Mouse (Mus musculus): ENCODE results near the gene Gm27027.
A peak's percentile ranks its signal among the peaks of the same experiment; 100 is the strongest.

The Gm27027 gene

DNA sequence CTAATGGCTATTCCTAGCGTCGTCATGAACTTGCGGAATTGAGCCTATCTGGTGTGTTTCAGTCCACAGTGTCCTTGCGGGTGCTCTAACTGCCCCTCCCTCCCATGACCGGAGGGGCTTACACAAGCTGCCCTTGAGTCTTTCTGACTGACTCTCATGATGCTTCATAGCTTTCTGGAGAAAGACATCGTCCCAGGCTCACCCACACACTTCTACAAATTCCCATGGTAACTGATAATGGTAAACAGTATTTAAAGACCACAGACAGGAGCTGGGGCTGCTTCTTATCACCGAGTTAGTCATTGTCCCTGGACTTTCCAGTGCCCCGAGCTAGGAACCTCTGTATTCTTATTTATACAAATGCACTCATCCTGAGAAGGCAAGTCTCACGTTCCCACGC lies 67.3 kb downstream of the Gm27027 start:
- no peak for DNase-seq (ENCODE audit: low read depth, low spot score)

DNA sequence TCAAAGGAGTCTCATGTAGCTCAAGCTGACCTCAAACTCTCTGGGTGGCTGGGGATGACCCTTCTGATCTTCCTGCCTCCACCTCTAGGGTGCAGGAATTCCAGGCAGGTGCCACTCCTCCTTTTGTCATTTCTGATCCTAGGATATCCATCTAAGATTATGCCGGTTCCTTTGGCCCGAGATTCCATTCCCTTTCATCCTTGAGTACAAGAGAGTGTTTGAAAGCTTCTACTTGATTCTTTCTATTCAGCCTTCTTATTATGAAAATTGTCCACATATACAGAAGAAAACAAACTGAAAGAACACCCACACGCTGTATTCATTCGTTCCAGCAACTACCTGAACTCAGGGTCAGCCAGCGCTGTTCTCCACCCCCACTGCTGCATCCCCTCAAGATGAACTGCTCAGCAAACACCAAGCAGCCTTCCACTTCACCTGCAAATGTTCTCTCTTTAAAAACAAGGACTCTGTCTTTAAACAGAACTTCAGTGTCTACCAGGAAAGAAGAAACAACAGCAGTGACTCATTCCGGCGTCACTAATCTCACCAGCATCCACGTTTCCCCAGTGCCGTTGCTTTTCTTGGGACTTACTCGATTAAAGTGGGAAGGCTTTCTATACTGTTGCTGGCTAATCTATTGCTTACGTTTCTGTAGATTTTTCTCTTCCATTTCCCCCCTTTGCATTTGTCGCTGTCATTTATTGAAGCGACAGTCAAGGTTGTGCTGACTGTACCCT lies 68.3 kb downstream of the Gm27027 start:
- DNase-seq (ENCODE audit: low read depth, low spot score): peak; percentile 74

DNA sequence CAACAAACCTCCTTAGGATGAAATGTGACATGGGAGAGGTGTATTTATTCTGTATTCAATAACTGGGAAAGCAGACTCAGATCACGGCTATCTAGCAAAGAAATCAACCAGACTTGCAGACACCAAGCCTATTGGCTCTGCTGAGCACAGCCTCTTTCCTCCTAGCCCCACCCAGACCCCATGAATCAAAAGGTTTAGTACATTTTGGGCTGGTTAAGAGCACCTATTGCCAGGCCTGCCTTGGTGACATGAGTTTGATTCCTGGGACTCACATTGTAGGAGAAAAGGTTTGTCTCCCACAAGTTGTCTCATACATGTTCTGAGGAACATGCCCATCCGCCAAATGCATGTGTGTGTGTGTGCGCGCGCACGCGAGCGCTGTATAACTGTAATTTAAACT lies 70.0 kb downstream of the Gm27027 start:
- DNase-seq (ENCODE audit: low read depth, low spot score): no peak

DNA sequence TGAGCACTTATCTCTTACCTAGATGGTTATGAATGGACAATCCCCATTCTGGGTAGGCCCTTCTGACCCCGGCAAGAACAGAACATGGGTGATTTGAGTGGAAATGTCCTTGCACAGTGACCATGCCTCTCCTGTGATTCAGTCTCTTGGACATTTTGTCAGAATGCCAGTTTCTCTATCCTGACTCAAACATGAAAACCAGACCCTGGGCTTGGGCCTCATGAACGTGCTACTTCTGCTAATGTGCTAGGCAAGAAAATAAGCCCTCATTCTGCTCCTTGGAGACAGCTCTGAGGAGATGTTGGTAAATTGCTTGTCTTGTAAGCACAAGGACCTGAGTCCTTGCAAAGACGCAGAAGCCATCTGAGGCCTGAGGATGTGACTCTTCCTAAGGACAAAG lies 77.1 kb downstream of the Gm27027 start:
- DNase-seq (ENCODE audit: low read depth, low spot score): no peak

DNA sequence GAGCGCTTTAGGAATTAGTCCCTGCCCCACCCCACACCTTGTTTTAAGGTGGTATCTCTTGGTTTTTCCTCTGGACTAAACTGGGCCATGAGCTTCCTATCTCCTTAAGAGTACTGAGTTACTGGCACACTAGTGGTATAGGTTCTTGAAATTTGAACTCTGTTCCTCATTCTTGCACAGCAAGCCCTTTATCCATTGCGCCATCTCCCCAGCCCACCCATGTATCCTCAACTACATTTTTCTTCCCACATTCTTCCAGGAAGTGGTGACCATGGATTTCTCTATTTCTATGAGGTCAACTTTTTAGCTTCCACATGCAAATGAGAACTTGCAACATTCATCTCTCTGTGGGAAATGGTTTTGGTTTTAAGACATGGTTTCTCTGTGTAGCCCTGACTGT lies 82.6 kb downstream of the Gm27027 start:
- no peak for DNase-seq (ENCODE audit: low read depth, low spot score)

DNA sequence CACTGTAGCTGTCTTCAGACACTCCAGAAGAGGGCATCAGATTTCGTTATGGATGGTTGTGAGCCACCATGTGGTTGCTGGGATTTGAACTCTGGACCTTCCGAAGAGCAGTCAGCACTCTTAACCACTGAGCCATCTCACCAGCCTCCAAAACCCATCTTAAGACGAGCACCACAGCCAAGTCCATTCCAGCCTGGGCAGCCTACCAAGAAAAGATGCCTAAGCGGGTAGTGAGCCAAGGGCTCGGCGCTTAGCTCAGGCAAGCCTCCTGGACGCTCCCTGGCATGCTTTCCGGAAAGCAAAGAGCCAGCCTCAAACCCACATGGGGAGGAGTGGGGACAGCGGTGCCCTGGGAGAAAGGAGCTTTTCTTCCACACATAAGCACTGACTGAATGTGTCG lies 84.2 kb downstream of the Gm27027 start:
- peak; percentile 78 for DNase-seq (ENCODE audit: low read depth, low spot score)

DNA sequence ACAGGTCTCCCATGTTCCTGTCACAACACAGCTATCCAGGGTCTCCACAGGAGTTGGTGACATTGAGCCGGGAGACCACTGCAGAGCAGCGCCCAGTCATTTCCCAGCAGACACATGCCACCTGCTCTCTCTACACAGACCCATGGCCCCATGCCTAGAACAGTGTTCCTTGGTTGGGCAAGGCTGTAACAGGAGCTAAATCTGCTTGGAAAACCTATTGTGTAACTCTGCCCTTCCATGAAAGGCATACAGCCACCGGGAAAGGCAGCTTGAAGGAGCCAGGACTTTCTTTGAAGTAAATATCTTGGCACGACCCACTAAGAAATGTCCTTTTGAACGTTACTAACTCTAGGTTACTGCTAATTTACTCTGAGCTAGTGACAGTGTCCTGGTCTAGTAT lies 86.4 kb downstream of the Gm27027 start:
- no peak for DNase-seq (ENCODE audit: low read depth, low spot score)

DNA sequence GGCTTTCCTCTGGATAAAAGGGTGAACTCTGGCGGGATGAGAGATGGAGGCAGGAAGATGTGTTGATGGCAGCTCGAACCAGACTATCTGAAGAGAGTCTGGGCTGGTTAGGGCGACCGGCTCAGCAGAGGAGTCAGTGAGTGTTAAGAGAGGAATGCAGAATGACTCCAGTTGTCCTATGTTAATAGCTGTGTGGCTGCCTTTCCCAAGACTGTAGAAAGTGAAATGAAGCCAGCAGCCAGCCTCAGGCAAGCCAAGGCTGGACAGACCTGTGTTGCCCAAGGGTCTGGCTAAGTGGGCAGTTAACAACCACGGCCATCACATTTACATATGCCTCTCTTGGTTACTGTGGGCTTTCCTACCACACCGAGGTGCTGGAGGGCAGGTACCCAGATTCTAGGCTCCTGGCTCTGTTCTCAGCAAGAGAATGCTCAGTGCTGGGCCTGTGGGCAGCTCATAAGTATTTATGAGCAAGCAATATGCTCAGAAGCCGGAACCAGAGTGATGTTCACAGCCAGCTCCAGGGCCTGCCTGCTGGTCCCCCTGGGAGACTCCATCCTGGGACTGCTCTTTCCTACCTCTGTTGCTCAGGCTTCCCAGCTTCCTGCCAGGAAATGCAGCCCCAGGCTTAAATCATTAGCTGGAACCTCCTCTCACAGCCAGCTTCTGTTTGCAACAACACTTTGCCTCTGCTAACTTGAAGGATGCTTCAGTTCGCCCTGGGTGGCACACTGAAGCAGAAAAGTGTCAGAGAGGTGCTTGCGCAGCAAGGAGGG lies 88.4 kb downstream of the Gm27027 start:
- peak; percentile 63 for DNase-seq (ENCODE audit: low read depth, low spot score)
